ENCODE assay signal across 20 mouse cellular contexts in genomic region chr2:24606531-24606930, GRCm38 (mm10).
"Had no signal": no experiment of that assay in that cellular context is flagged by ENCODE, and none has a peak within 500 bp of the region (broad histone marks: within the 10 kb centered on the region; RNA-seq: fewer than 3 reads in every experiment).

No protein-coding gene starts in this region.

- H3K9me3 ChIP-seq: midbrain, embryonic 12.5 days; stomach, embryonic 15.5 days had no signal

- H3K27me3 ChIP-seq: stomach, embryonic 15.5 days had no signal

- H3K27ac ChIP-seq: layer of hippocampus, adult 2 months; left cerebral cortex, adult 2 months; liver, embryonic 14.5 days; macrophage; midbrain, embryonic 12.5 days; stomach, embryonic 15.5 days had no signal

- ATAC-seq: liver, postnatal 0 days; lung, postnatal 0 days; midbrain, embryonic 16.5 days had no signal

- H3K4me3 ChIP-seq: layer of hippocampus, adult 2 months; left cerebral cortex, adult 2 months; midbrain, embryonic 12.5 days; stomach, embryonic 15.5 days had no signal

- DNase-seq: kidney, adult 18-20 months; kidney, adult 9 months; kidney, postnatal 25 days; layer of hippocampus, adult 9-11 months; layer of hippocampus, postnatal 36 days; liver, postnatal 0 days; lung, embryonic 14.5 days; retina, postnatal 1 day; right cerebral cortex, postnatal 25 days; spleen, adult 18-20 months; thymus, adult 18-20 months; thymus, postnatal 36 days had no signal

- H3K4me2 ChIP-seq: lung, embryonic 14.5 days; midbrain, embryonic 12.5 days; stomach, embryonic 15.5 days had no signal

- H3K4me1 ChIP-seq: stomach, embryonic 15.5 days had no signal

- H3K9ac ChIP-seq: liver, embryonic 14.5 days; liver, postnatal 0 days; lung, embryonic 14.5 days; midbrain, embryonic 12.5 days; stomach, embryonic 15.5 days had no signal

- H3K36me3 ChIP-seq: stomach, embryonic 15.5 days had no signal
